Mouse (Mus musculus) midbrain, postnatal 0 days (tissue): ENCODE measurements at regions not wholly inside any gene's neighbourhood (a gene's known extent, or its start where the extent isn't known, plus 50 kb on each side); places are given as distances from the start of the nearest gene placed in this dataset.
A peak's percentile ranks its signal among the peaks of the same experiment; 100 is the strongest.

Experiments
- ATAC-seq: fragments of 200-750 bp; cut with Nextera tagmentation; 2 replicates; pipeline ENCODE4 v1.8.0; 2017; ENCODE audit warnings: moderate number of reproducible peaks, mild to moderate bottlenecking, moderate TSS enrichment, moderate library complexity; ENCODE audit not compliant: low FRiP score
- DNase-seq: peaks from one replicate; pipeline ENCODE4 v3.0.0-alpha.2; 2015; ENCODE audit warnings: low spot score
- H3K27ac ChIP-seq: fragments of 300-500 bp; sonication (generic); 2 replicates; pipeline ENCODE4 v1.5.1; 2014; ENCODE audit warnings: low read depth, mild to moderate bottlenecking, low read length, mixed read lengths
- H3K27me3 ChIP-seq: fragments of 300-500 bp; sonication (generic); 2 replicates; pipeline ENCODE4 v1.6.1; 2014; ENCODE audit warnings: low read length, control low read depth, mixed read lengths; ENCODE audit not compliant: insufficient read depth
- H3K36me3 ChIP-seq: fragments of 300-500 bp; sonication (generic); 2 replicates; pipeline ENCODE4 v1.6.1; 2014; ENCODE audit warnings: low read length, control low read depth, mixed read lengths; ENCODE audit not compliant: insufficient read depth
- H3K4me1 ChIP-seq: fragments of 300-500 bp; sonication (generic); 2 replicates; pipeline ENCODE4 v1.6.1; 2014; ENCODE audit warnings: mild to moderate bottlenecking, control low read depth, antibody characterized with exemption, low read length, mixed read lengths; ENCODE audit not compliant: insufficient read depth
- H3K4me2 ChIP-seq: fragments of 300-500 bp; sonication (generic); 2 replicates; pipeline ENCODE4 v1.6.1; 2014; ENCODE audit warnings: low read depth, mild to moderate bottlenecking, low read length, mixed read lengths; ENCODE audit not compliant: poor library complexity, severe bottlenecking
- H3K4me3 ChIP-seq: fragments of 300-500 bp; sonication (generic); 2 replicates; pipeline ENCODE4 v1.5.1; 2014; ENCODE audit warnings: low read depth, mild to moderate bottlenecking, low read length, moderate library complexity
- H3K9ac ChIP-seq: fragments of 300-500 bp; sonication (generic); replicated peaks from 2 replicates; pipeline ENCODE4 v1.6.1; 2014; ENCODE audit warnings: mild to moderate bottlenecking, low read length, moderate library complexity, mixed read lengths; ENCODE audit not compliant: poor library complexity, severe bottlenecking
- H3K9me3 ChIP-seq: fragments of 300-500 bp; sonication (generic); 2 replicates; pipeline ENCODE4 v1.6.1; 2016; ENCODE audit warnings: low read length, control low read depth
- CTCF ChIP-seq: IDR thresholded peaks from 2 replicates; pipeline ENCODE4 v1.5.1; 2016; ENCODE audit warnings: antibody characterized with exemption, mild to moderate bottlenecking
- WGBS: fragments of 180-500 bp; shearing (Covaris S2); extraction: QIAGEN DNeasy Blood & Tissue Kit; methylation state at CpG from one replicate; pipeline ENCODE4 v1.1.7; 2014; 5-methylcytosine and 5-hydroxymethylcytosine counted together

DNA sequence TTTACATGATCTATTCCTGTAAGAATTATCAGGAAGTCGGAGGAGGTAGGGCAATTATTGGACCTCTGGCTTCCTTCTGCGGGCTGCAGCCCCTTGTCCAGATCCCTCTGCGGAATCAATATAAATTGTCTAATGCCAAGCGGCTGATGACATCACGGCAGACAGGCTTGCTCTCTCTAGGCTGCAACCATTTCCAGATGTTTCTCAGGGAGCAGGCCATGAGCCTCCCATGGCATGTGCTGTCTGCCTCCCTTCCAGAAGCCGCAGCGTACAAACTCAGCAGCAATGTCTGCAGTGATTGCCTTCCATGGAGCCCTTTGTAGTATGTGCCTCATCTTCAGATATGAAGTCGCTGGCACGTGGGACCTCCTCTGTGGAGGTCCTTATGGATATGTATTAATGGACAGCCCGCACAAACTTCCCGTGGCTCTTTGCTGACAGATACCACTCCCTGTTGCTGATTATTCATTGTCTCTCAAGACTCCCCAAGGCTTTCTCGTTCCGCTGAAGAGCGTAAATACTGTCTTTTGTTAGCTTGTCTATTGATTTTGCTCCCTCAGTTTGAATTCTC lies 72.4 kb upstream of the Stmnd1 start:
- Histone ChIP-seq H3K4me2 (no peak overlapping the region), H3K36me3 (no peaks in the 10 kb centered on the region), H3K9ac (no peak overlapping the region), H3K27me3 (no peaks in the 10 kb centered on the region), H3K4me3 (no peak overlapping the region), H3K4me1 (no peaks in the 10 kb centered on the region), H3K9me3 (0 out of 2 replicates have a peak, but pooled peaks cover 2% of the 10 kb centered on the region), H3K27ac (no peak overlapping the region)
- ATAC-seq (no peak), DNase-seq (no peak)
- WGBS: 62% methylated on average over 14 of the region's 14 CpGs
- TF ChIP-seq CTCF: no peak

DNA sequence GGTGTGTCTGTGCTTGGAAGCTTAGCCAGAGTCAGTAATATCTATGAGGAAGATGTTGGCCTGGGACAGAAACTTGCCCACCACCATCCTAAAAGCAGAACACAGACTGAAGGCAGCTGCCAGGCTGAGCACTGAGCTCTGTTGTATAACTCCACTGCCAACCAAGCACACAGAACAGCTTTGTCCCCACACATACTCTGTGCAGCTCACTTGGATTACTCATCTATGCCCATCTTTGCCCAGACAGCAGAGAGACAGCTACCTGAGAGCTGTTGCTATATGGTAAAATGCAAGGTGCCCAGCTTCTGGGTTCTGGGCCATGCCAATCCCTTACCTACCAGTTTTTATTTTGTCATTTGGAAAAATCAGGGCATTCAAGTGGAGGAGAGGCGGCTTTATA lies 80.4 kb upstream of the Stmnd1 start:
- Histone ChIP-seq H3K27me3 (no peaks in the 10 kb centered on the region), H3K4me2 (no peak overlapping the region), H3K36me3 (no peaks in the 10 kb centered on the region), H3K4me1 (no peaks in the 10 kb centered on the region), H3K4me3 (no peak overlapping the region), H3K9ac (no peak overlapping the region), H3K9me3 (no peaks in the 10 kb centered on the region), H3K27ac (no peak overlapping the region)
- ATAC-seq (no peak), DNase-seq (no peak)
- TF ChIP-seq CTCF: no peak
- 81% methylated on average over 1 of the region's 1 CpGs for WGBS

DNA sequence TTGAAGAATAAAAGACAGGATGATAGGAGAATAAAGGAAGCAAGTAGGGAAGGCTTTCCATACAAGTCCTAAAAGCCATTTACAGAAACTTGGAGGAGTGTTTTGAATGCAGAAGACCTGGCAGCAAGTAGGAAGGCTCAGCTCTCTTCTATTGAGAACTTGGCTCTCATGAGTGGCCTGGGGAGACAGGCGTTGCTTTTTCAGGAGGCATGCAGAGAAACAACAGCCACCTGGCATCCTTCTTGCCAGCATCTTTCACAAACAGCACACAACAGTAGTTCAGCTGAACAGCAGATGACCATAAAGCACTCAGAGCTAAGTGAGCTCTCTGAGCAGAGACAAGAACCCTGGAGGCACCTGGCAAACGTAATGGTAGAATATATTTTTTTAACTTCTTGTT lies 83.8 kb upstream of the Stmnd1 start:
- Histone ChIP-seq H3K27ac (no peak overlapping the region), H3K9me3 (no peaks in the 10 kb centered on the region), H3K36me3 (no peaks in the 10 kb centered on the region), H3K4me3 (no peak overlapping the region), H3K9ac (no peak overlapping the region), H3K4me2 (no peak overlapping the region), H3K4me1 (no peaks in the 10 kb centered on the region), H3K27me3 (no peaks in the 10 kb centered on the region)
- DNase-seq: peak; percentile 14
- ATAC-seq: no peak
- TF ChIP-seq CTCF: no peak
- WGBS: 71% methylated on average over 2 of the region's 2 CpGs

DNA sequence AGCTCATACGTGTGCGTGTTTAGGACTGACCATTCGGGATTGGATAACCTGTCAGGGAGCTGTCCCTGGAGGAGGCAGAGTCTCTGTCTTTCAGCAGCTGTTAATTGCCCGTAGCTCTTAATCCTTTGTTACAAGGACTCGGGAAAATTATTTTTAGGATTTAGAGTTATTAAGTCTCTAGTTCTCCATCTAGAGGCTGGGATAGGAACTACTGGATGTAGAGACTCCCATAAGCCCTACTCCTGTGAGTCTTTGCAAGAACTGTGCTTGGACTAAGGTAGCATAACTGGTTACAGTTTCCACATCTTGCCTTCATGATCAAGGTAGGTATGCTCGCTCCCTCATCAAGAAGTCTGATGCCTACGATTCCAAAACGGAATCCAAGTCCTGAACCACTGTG lies 90.7 kb upstream of the Stmnd1 start:
- DNase-seq: peak; percentile 42

DNA sequence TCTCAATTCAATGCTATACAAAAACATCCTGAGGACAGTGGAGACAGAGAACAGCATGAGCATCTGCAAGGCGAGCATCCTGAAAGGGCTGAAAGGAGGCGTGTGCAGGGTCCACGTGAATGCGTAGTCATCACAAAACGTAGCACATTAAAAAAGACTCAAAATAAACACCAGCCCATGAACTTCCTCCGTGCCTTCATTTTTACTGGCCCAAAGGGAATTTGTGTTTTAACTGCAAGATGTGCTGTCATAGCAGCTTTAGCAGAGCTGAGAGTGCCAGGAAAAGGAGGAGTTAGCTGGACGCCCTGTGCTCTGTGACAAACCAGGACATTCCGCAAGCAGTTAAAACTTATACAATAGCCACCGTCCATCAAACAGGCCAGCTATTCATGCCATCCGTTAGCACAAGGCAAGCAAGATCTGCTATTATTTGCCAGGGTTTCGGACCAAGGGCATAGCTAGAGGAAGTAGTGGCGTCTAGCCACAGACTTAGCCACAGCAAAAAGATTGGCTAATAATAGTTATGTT lies 92.9 kb upstream of the Stmnd1 start:
- Histone ChIP-seq H3K36me3 (no peaks in the 10 kb centered on the region), H3K27ac (peak overlapping the region; percentile 26; the same call in 1 of the 2 replicates), H3K4me3 (no peak overlapping the region), H3K4me1 (peaks cover 10% of the 10 kb centered on the region), H3K9me3 (no peaks in the 10 kb centered on the region), H3K27me3 (no peaks in the 10 kb centered on the region), H3K4me2 (peak overlapping the region; percentile 10; the same call in 1 of the 2 replicates), H3K9ac (0 out of 2 replicates have a peak overlapping the region, but pooled peaks have one; percentile 14)
- TF ChIP-seq CTCF: no peak
- no peak for ATAC-seq
- DNase-seq: peak; percentile 48
- 9% methylated on average over 12 of the region's 12 CpGs for WGBS

More for the DNA sequence above, 90.7 kb upstream of the Stmnd1 start:
- Histone ChIP-seq H3K27ac (no peak overlapping the region), H3K36me3 (no peaks in the 10 kb centered on the region), H3K4me1 (peaks cover 10% of the 10 kb centered on the region), H3K9ac (no peak overlapping the region), H3K9me3 (no peaks in the 10 kb centered on the region), H3K4me3 (no peak overlapping the region), H3K4me2 (no peak overlapping the region), H3K27me3 (no peaks in the 10 kb centered on the region)
- peak; percentile 31; the same call in 1 of the 2 replicates for TF ChIP-seq CTCF
- no peak for ATAC-seq
- 65% methylated on average over 8 of the region's 8 CpGs for WGBS

DNA sequence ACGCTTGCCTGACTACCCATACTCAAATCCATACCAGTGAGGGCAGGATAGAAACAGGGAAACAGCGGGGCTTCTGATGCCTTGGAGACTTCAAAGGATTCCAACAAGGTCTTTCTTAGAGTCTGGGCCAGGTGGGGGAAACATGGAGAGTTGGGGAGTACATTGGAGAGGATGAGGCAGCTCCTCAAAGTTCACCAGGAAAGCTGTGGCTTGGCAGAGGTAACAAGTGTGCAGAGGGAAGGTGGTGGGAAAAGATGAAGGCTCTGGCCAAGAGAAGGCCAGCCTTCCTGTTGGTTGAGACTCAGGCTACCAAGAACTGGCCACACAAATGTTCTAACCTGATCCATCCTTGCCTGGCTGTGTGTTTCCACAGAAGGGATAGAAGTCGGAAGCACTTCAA lies 93.6 kb upstream of the Stmnd1 start:
- H3K27ac ChIP-seq: no peak overlapping the region
- H3K4me3 ChIP-seq: no peak overlapping the region
- no peak overlapping the region for H3K9ac ChIP-seq
- no peak for ATAC-seq
- no peak for TF ChIP-seq CTCF
- H3K4me2 ChIP-seq: no peak overlapping the region
- H3K36me3 ChIP-seq: no peaks in the 10 kb centered on the region
- peaks cover 10% of the 10 kb centered on the region for H3K4me1 ChIP-seq
- no peak for DNase-seq
- WGBS: 82% methylated on average over 3 of the region's 3 CpGs
- no peaks in the 10 kb centered on the region for H3K9me3 ChIP-seq
- no peaks in the 10 kb centered on the region for H3K27me3 ChIP-seq
